Mouse (Mus musculus) ES-Bruce4 (cell line): ENCODE data around the gene Aoc3.

Source experiments
- CTCF ChIP-seq: IDR thresholded peaks from one replicate; pipeline ENCODE4 v1.8.1; 2011; ENCODE audit warnings: low read depth, low read length
- EP300 ChIP-seq: IDR thresholded peaks from 2 replicates; pipeline ENCODE4 v1.6.1; 2011; ENCODE audit warnings: low read depth, low read length; ENCODE audit not compliant: insufficient read depth
- POLR2A ChIP-seq: IDR thresholded peaks from one replicate; pipeline ENCODE4 v1.8.1; 2011; ENCODE audit warnings: low read length; ENCODE audit not compliant: insufficient read depth

DNA sequence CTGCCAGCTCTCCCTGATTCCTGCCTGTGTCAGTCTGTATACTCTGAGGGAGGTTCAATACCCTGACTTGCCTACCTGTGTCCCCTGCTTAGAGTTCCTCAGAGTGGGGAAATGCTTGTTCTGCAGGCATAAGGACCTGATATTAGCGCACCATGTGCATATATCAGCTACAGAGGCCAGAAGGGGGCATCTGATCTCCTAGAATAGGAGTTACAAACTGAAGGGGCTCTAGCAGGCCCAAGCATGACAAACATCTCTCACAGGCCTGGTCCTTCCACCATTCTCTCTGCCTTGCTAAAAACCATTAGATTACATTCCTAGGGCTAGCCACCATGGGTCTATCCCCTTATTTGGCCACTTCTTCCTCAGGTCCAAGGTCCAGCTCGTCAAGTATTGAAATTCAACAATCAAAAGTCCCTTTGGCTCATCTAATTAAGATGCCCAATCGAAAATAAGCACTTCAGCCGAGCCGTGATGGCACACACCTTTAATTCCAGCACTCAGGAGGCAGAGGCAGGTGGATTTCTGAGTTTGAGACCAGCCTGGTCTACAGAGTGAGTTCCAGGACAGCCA lies 24.1 kb downstream of the Aoc3 start:
- TF ChIP-seq CTCF = no peak
- no peak for TF ChIP-seq POLR2A
- TF ChIP-seq EP300 = no peak
